Mouse (Mus musculus): ENCODE results near the gene Ehd2. TPM values are rescaled to one million over a fixed set of nuclear protein-coding genes. Genes with fewer than 3 reads are reported as not detected.

Ehd2 gene
- total and polyA plus RNA-seq, 2 experiments from 2014 or later, result 4.4 to 9.5 TPM

DNA sequence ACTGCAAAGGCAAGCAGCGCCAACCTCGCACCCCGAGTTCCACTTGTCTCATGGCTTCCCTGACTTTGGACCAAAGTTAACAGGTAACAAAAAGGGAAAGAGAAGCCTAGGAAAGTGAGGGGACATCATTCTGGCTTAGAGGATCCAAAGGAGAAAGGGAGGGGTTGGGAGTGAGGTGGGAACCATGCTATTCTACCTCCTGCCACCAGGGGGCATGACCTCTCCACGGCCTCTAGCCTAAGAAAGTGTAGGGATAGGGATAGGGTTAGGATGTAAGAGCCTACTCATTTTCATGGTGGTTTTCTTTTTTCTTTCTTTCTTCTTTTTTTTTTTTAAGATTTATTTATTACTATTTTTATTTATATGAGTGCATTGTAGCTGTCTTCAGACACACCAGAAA is 8.5 kb upstream of the Ehd2 start:
- 75% methylated on average over 4 of the region's 4 CpGs for WGBS
- peak; percentile 88 for TF ChIP-seq CTCF (IDR thresholded peaks at IDR 0.05; ENCODE audit: low read depth)
- no peak overlapping the region for H3K27ac ChIP-seq
- DNase-seq (ENCODE audit: low spot score), result peak; percentile 59
- no peaks in the 10 kb centered on the region for H3K4me1 ChIP-seq (ENCODE audit: insufficient read depth, low read length)
- no peak overlapping the region for H3K4me2 ChIP-seq (ENCODE audit: low read depth, low read length)
- no peak overlapping the region for H3K4me3 ChIP-seq (ENCODE audit: low read length)
- no peaks in the 10 kb centered on the region for H3K9me3 ChIP-seq (ENCODE audit: low read length)
- H3K36me3 ChIP-seq (ENCODE audit: insufficient read depth, low read length), result peaks cover 47% of the 10 kb centered on the region
- H3K27me3 ChIP-seq (ENCODE audit: insufficient read depth, low read length), result no peaks in the 10 kb centered on the region
- H3K9ac ChIP-seq (replicated peaks; ENCODE audit: low read length), result no peak overlapping the region
- no peak for ATAC-seq

DNA sequence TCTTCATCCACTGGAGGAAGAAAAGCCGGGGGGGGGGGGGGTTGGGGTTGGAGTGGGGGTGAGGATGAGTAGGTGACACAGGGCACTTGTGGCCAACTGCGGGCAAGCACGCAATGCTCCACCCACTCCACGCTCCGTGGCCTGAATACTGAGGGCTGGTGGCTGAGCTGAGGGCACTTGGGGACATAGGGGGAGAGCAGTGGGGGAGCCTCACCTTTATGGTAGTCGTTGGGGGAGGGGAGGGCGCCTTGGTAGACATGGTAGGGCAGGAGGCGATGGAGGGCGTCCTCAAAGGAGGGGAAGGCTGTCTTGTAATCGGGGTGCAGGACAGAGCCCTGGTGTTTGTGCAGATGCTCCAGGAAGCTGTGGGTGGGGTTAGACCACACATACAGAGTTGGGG is 8.1 kb upstream of the Ehd2 start:
- Histone ChIP-seq H3K27me3 (ENCODE audit: insufficient read depth, low read length) (no peaks in the 10 kb centered on the region), H3K4me2 (ENCODE audit: low read depth, low read length) (no peak overlapping the region), H3K9me3 (ENCODE audit: low read length) (no peaks in the 10 kb centered on the region), H3K27ac (no peak overlapping the region), H3K4me3 (ENCODE audit: low read length) (no peak overlapping the region), H3K36me3 (ENCODE audit: insufficient read depth, low read length) (peaks cover 47% of the 10 kb centered on the region), H3K4me1 (ENCODE audit: insufficient read depth, low read length) (no peaks in the 10 kb centered on the region), H3K9ac (replicated peaks; ENCODE audit: low read length) (no peak overlapping the region)
- DNase-seq (ENCODE audit: low spot score) (no peak), ATAC-seq (no peak)
- TF ChIP-seq CTCF (IDR thresholded peaks at IDR 0.05; ENCODE audit: low read depth), result no peak
- 95% methylated on average over 10 of the region's 10 CpGs for WGBS

DNA sequence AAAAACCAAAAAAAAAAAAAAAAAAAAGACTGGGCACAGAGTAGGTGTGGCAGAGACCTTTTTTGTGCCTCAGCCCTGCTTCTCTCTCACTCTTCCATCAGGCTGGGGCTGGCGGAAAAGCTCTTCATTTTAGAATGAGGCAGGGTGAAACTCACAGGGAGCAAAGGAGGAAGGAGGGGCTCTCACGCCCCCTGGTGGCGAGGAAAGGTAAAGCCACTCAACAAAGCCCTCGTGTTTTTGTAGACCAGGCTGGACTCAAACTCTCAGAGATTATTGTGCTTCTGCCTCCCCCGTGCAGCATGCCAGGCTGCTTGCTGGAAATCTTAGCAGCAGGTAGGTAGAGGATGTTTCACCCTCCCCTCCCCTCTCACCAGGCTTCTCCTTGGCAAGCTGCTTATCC is 7.3 kb upstream of the Ehd2 start:
- Histone ChIP-seq H3K36me3 (ENCODE audit: insufficient read depth, low read length) (peaks cover 44% of the 10 kb centered on the region), H3K4me1 (ENCODE audit: insufficient read depth, low read length) (no peaks in the 10 kb centered on the region), H3K27ac (no peak overlapping the region), H3K9ac (replicated peaks; ENCODE audit: low read length) (no peak overlapping the region), H3K9me3 (ENCODE audit: low read length) (no peaks in the 10 kb centered on the region), H3K27me3 (ENCODE audit: insufficient read depth, low read length) (no peaks in the 10 kb centered on the region), H3K4me3 (ENCODE audit: low read length) (no peak overlapping the region), H3K4me2 (ENCODE audit: low read depth, low read length) (no peak overlapping the region)
- WGBS, result 61% methylated on average over 5 of the region's 5 CpGs
- DNase-seq (ENCODE audit: low spot score) (peak; percentile 51), ATAC-seq (no peak)
- peak; percentile 81 for TF ChIP-seq CTCF (IDR thresholded peaks at IDR 0.05; ENCODE audit: low read depth)

DNA sequence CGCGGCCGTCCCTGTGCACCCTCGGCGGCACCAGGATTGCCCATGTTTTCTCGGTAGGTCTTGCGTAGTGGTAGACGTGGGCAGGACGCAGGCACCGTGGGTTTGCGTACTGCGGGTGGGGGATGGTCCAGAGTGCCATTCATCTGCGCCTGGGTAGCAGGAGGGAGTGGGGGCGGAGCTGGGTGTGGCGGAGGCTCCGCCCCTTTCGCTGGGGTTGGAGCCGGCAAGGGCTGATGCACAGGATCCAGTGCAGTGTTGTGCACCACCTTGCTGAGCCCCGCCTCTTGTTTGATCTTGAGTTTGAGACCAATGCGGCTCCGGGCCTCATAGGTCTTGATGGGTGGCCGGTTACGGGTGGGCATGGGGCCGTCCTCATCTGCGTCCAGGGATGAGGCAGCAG is 4.9 kb upstream of the Ehd2 start:
- no peaks in the 10 kb centered on the region for H3K9me3 ChIP-seq (ENCODE audit: low read length)
- no peak for TF ChIP-seq CTCF (IDR thresholded peaks at IDR 0.05; ENCODE audit: low read depth)
- DNase-seq (ENCODE audit: low spot score) (no peak), ATAC-seq (no peak)
- H3K4me1 ChIP-seq (ENCODE audit: insufficient read depth, low read length), result no peaks in the 10 kb centered on the region
- H3K4me3 ChIP-seq (ENCODE audit: low read length), result no peak overlapping the region
- no peak overlapping the region for H3K9ac ChIP-seq (replicated peaks; ENCODE audit: low read length)
- H3K27me3 ChIP-seq (ENCODE audit: insufficient read depth, low read length), result no peaks in the 10 kb centered on the region
- H3K27ac ChIP-seq, result no peak overlapping the region
- H3K4me2 ChIP-seq (ENCODE audit: low read depth, low read length), result no peak overlapping the region
- 61% methylated on average over 25 of the region's 25 CpGs for WGBS
- peaks cover 42% of the 10 kb centered on the region for H3K36me3 ChIP-seq (ENCODE audit: insufficient read depth, low read length)

DNA sequence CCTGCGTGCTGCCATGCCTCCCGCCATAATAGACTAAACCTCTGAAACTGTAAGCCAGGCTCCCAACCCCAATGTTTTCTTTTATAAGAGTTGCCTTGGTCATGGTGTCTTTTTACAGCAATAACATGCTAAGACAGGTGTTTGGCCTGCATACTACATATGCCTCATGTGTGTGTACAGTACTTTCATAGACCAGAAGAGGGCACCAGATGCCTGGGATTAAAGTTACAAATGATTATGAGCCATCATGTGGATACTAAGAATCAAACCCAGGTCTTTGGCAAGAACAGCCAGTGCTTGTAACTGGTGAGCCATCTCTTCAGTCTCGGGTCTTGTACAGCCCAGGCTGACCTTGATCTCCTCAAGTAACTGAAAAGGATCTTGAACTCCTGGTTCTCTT is 2.3 kb upstream of the Ehd2 start:
- no peaks in the 10 kb centered on the region for H3K9me3 ChIP-seq (ENCODE audit: low read length)
- ATAC-seq (no peak), DNase-seq (ENCODE audit: low spot score) (no peak)
- TF ChIP-seq CTCF (IDR thresholded peaks at IDR 0.05; ENCODE audit: low read depth), result peak; percentile 26; the same call in 1 of the 2 replicates
- WGBS, result 81% methylated on average over 3 of the region's 3 CpGs
- H3K9ac ChIP-seq (replicated peaks; ENCODE audit: low read length), result no peak overlapping the region
- no peak overlapping the region for H3K4me2 ChIP-seq (ENCODE audit: low read depth, low read length)
- H3K4me1 ChIP-seq (ENCODE audit: insufficient read depth, low read length), result no peaks in the 10 kb centered on the region
- H3K27ac ChIP-seq, result no peak overlapping the region
- H3K36me3 ChIP-seq (ENCODE audit: insufficient read depth, low read length), result peaks cover 26% of the 10 kb centered on the region
- no peaks in the 10 kb centered on the region for H3K27me3 ChIP-seq (ENCODE audit: insufficient read depth, low read length)
- H3K4me3 ChIP-seq (ENCODE audit: low read length), result no peak overlapping the region

DNA sequence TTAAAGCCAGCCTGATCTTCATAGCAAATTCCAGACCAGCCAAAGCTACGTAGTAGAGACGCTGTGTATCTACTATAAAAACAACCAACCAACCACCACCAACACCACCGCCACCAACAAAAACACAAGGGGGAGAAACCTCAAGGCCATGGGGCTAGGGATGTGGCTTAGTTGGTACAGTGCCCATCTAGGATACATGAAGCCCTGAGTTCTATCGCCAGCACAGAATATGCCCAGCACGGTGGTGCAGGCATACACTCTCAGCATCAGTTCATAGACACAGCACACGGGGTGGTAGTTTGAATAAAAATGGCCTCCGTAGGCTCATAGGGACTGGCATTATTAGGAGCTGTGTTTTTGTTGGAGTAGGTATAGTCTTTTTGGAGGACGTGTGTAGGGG is 955 bp upstream of the Ehd2 start:
- no peaks in the 10 kb centered on the region for H3K27me3 ChIP-seq (ENCODE audit: insufficient read depth, low read length)
- no peak for ATAC-seq
- H3K36me3 ChIP-seq (ENCODE audit: insufficient read depth, low read length), result peaks cover 19% of the 10 kb centered on the region
- H3K4me3 ChIP-seq (ENCODE audit: low read length), result no peak overlapping the region
- WGBS, result 86% methylated on average over 8 of the region's 8 CpGs
- H3K4me2 ChIP-seq (ENCODE audit: low read depth, low read length), result no peak overlapping the region
- no peaks in the 10 kb centered on the region for H3K4me1 ChIP-seq (ENCODE audit: insufficient read depth, low read length)
- no peak for DNase-seq (ENCODE audit: low spot score)
- H3K27ac ChIP-seq, result no peak overlapping the region
- no peak for TF ChIP-seq CTCF (IDR thresholded peaks at IDR 0.05; ENCODE audit: low read depth)
- no peak overlapping the region for H3K9ac ChIP-seq (replicated peaks; ENCODE audit: low read length)
- H3K9me3 ChIP-seq (ENCODE audit: low read length), result no peaks in the 10 kb centered on the region

- TF ChIP-seq CTCF (IDR thresholded peaks at IDR 0.05; ENCODE audit: low read depth), result no peak
- 80% methylated on average over 3 of the region's 3 CpGs for WGBS
Measured at GRCm38 (mm10) chr7:15966489-15966888, 878 bp downstream of the Ehd2 start.

More at GRCm38 (mm10) chr7:15966489-15966888, 878 bp downstream of the Ehd2 start:
- H3K27ac ChIP-seq, result no peak overlapping the region
- no peaks in the 10 kb centered on the region for H3K9me3 ChIP-seq (ENCODE audit: low read length)
- H3K4me1 ChIP-seq (ENCODE audit: insufficient read depth, low read length), result no peaks in the 10 kb centered on the region
- H3K27me3 ChIP-seq (ENCODE audit: insufficient read depth, low read length), result no peaks in the 10 kb centered on the region
- no peak overlapping the region for H3K9ac ChIP-seq (replicated peaks; ENCODE audit: low read length)
- no peak for DNase-seq (ENCODE audit: low spot score)
- peak overlapping the region; percentile 55; the same call in 1 of the 2 replicates for H3K4me2 ChIP-seq (ENCODE audit: low read depth, low read length)
- H3K4me3 ChIP-seq (ENCODE audit: low read length), result no peak overlapping the region
- peaks cover 2% of the 10 kb centered on the region for H3K36me3 ChIP-seq (ENCODE audit: insufficient read depth, low read length)
- no peak for ATAC-seq
